Mouse (Mus musculus) lung, postnatal 0 days (tissue): ENCODE results near the gene Ptpn11. TPM values are rescaled to one million over a fixed set of nuclear protein-coding genes. Genes with fewer than 3 reads are reported as not detected.

Experiments used
- ATAC-seq: fragments of 200-750 bp; cut with Nextera tagmentation; 2 replicates; pipeline ENCODE4 v1.8.0; 2017; ENCODE audit warnings: moderate library complexity
- DNase-seq: peaks from one replicate; pipeline ENCODE4 v3.0.0-alpha.2; 2016; ENCODE audit warnings: low spot score
- H3K27ac ChIP-seq: fragments of 300-500 bp; sonication (generic); 2 replicates; pipeline ENCODE4 v1.5.1; 2014; ENCODE audit warnings: antibody characterized with exemption, mild to moderate bottlenecking, low read length, mixed read lengths
- H3K27me3 ChIP-seq: fragments of 300-500 bp; sonication (generic); replicated peaks from 2 replicates; pipeline ENCODE4 v1.6.1; 2014; ENCODE audit warnings: low read length, mixed read lengths; ENCODE audit not compliant: insufficient read depth
- H3K36me3 ChIP-seq: fragments of 300-500 bp; sonication (generic); 2 replicates; pipeline ENCODE4 v1.6.1; 2014; ENCODE audit warnings: low read length, mixed read lengths; ENCODE audit not compliant: insufficient read depth
- H3K4me1 ChIP-seq: fragments of 300-500 bp; sonication (generic); 2 replicates; pipeline ENCODE4 v1.6.1; 2014; ENCODE audit warnings: antibody characterized with exemption, low read depth, low read length, mixed read lengths; ENCODE audit not compliant: insufficient read depth
- H3K4me2 ChIP-seq: fragments of 300-500 bp; sonication (generic); replicated peaks from 2 replicates; pipeline ENCODE4 v1.6.1; 2014; ENCODE audit warnings: low read depth, mild to moderate bottlenecking, low read length, moderate library complexity, mixed read lengths
- H3K4me3 ChIP-seq: fragments of 300-500 bp; sonication (generic); 2 replicates; pipeline ENCODE4 v1.5.1; 2014; ENCODE audit warnings: low read depth, low read length
- H3K9ac ChIP-seq: fragments of 300-500 bp; sonication (generic); replicated peaks from 2 replicates; pipeline ENCODE4 v1.6.1; 2014; ENCODE audit warnings: low read depth, mild to moderate bottlenecking
- H3K9me3 ChIP-seq: fragments of 300-500 bp; sonication (generic); 2 replicates; pipeline ENCODE4 v1.6.1; 2016; ENCODE audit warnings: low read length, mixed read lengths
- CTCF ChIP-seq: IDR thresholded peaks from 2 replicates; pipeline ENCODE4 v1.5.1; 2016; ENCODE audit warnings: antibody characterized with exemption, mild to moderate bottlenecking
- EP300 ChIP-seq: IDR thresholded peaks from 2 replicates; pipeline ENCODE4 v1.6.1; 2016; ENCODE audit warnings: antibody characterized with exemption, mild to moderate bottlenecking, control low read depth
- WGBS: fragments of 180-500 bp; shearing (Covaris S2); extraction: QIAGEN DNeasy Blood & Tissue Kit; methylation state at CpG from one replicate; pipeline ENCODE4 v1.1.7; 2014; 5-methylcytosine and 5-hydroxymethylcytosine counted together
- polyA plus RNA-seq: library from polyadenylated mRNA; unstranded; fragments of >200 nt; fragmentation: Nextera tagmentation; extraction: Ambion mirVana; gene quantifications from 2 replicates; pipeline ENCODE4 v1.2.1, GENCODE M21; 2015

Ptpn11 gene
- polyA plus RNA-seq, 1 experiment from 2014 or later: 19.7 TPM

- no peaks in the 10 kb centered on the region for H3K9me3 ChIP-seq
- 87% methylated on average over 3 of the region's 3 CpGs for WGBS
- TF ChIP-seq EP300: no peak
- TF ChIP-seq CTCF: no peak
- ATAC-seq (no peak), DNase-seq (no peak)
- no peak overlapping the region for H3K4me2 ChIP-seq
- no peak overlapping the region for H3K9ac ChIP-seq
- no peak overlapping the region for H3K27ac ChIP-seq
- H3K4me1 ChIP-seq: no peaks in the 10 kb centered on the region
- no peaks in the 10 kb centered on the region for H3K27me3 ChIP-seq
- H3K36me3 ChIP-seq: no peaks in the 10 kb centered on the region
- H3K4me3 ChIP-seq: no peak overlapping the region
Measured at GRCm38 (mm10) chr5:121122036-121122435, 69.2 kb downstream of the Ptpn11 start.

- TF ChIP-seq CTCF: no peak
- no peak for TF ChIP-seq EP300
- Histone ChIP-seq H3K9me3 (no peaks in the 10 kb centered on the region), H3K36me3 (no peaks in the 10 kb centered on the region), H3K9ac (no peak overlapping the region), H3K4me3 (no peak overlapping the region), H3K27me3 (no peaks in the 10 kb centered on the region), H3K4me1 (no peaks in the 10 kb centered on the region), H3K4me2 (no peak overlapping the region), H3K27ac (no peak overlapping the region)
- no peak for ATAC-seq
- 67% methylated on average over 13 of the region's 13 CpGs for WGBS
- no peak for DNase-seq
Measured at GRCm38 (mm10) chr5:121119331-121120034, 71.7 kb downstream of the Ptpn11 start.

GRCm38 (mm10) chr5:121118345-121118744 lies 72.9 kb downstream of the Ptpn11 start:
- Histone ChIP-seq H3K9me3 (no peaks in the 10 kb centered on the region), H3K4me3 (no peak overlapping the region), H3K36me3 (no peaks in the 10 kb centered on the region), H3K9ac (no peak overlapping the region), H3K27me3 (no peaks in the 10 kb centered on the region), H3K27ac (no peak overlapping the region), H3K4me2 (no peak overlapping the region), H3K4me1 (no peaks in the 10 kb centered on the region)
- TF ChIP-seq CTCF: no peak
- no peak for TF ChIP-seq EP300
- no peak for ATAC-seq
- 33% methylated on average over 4 of the region's 4 CpGs for WGBS
- no peak for DNase-seq

- H3K4me2 ChIP-seq: no peak overlapping the region
- no peaks in the 10 kb centered on the region for H3K27me3 ChIP-seq
- no peaks in the 10 kb centered on the region for H3K4me1 ChIP-seq
- no peak overlapping the region for H3K4me3 ChIP-seq
- H3K27ac ChIP-seq: no peak overlapping the region
- no peaks in the 10 kb centered on the region for H3K36me3 ChIP-seq
- H3K9ac ChIP-seq: no peak overlapping the region
- no peaks in the 10 kb centered on the region for H3K9me3 ChIP-seq
- 44% methylated on average over 3 of the region's 3 CpGs for WGBS
- TF ChIP-seq CTCF (no peak), EP300 (no peak)
- DNase-seq: no peak
- no peak for ATAC-seq
Measured at GRCm38 (mm10) chr5:121116941-121117340, 74.3 kb downstream of the Ptpn11 start.

- no peaks in the 10 kb centered on the region for H3K27me3 ChIP-seq
- TF ChIP-seq EP300: no peak
- no peaks in the 10 kb centered on the region for H3K4me1 ChIP-seq
- no peak overlapping the region for H3K4me2 ChIP-seq
- no peak for DNase-seq
- no peaks in the 10 kb centered on the region for H3K9me3 ChIP-seq
- H3K27ac ChIP-seq: no peak overlapping the region
- no peak overlapping the region for H3K9ac ChIP-seq
- no peak overlapping the region for H3K4me3 ChIP-seq
- ATAC-seq: no peak
- 59% methylated on average over 8 of the region's 8 CpGs for WGBS
- no peaks in the 10 kb centered on the region for H3K36me3 ChIP-seq
Measured at GRCm38 (mm10) chr5:121115391-121116157, 75.6 kb downstream of the Ptpn11 start.

GRCm38 (mm10) chr5:121114151-121114550 lies 77.0 kb downstream of the Ptpn11 start:
- 64% methylated on average over 14 of the region's 14 CpGs for WGBS
- no peak for TF ChIP-seq EP300
- no peak for TF ChIP-seq CTCF
- Histone ChIP-seq H3K4me2 (no peak overlapping the region), H3K27ac (no peak overlapping the region), H3K9ac (no peak overlapping the region), H3K27me3 (no peaks in the 10 kb centered on the region), H3K4me3 (no peak overlapping the region), H3K4me1 (no peaks in the 10 kb centered on the region), H3K36me3 (no peaks in the 10 kb centered on the region), H3K9me3 (no peaks in the 10 kb centered on the region)
- DNase-seq (no peak), ATAC-seq (no peak)
